Mouse (Mus musculus) hindbrain, embryonic 11.5 days (tissue): ENCODE measurements around the gene Defb47. TPM values are rescaled to one million over a fixed set of nuclear protein-coding genes. Genes with fewer than 3 reads are reported as not detected.

Experiments used
- polyA plus RNA-seq: library from polyadenylated mRNA; unstranded; fragments of >200 nt; fragmentation: Nextera tagmentation; extraction: Ambion mirVana; gene quantifications from 2 replicates; pipeline ENCODE4 v1.2.1, GENCODE M21; 2014

Gene Defb47
- polyA plus RNA-seq, 1 experiment from 2014 or later: not detected

Other genes with a start within 250 kb of the Defb47 start
- gene Ints6, start 236.9 kb upstream of the Defb47 start, polyA plus RNA-seq: 24.5 and 24.8 TPM in 2 replicates
- 12.5 and 17.0 TPM in 2 replicates for gene Wdfy2, start 160.4 kb upstream of the Defb47 start, polyA plus RNA-seq
- not detected in 2 replicates for gene Defb48, start 13.6 kb upstream of the Defb47 start, polyA plus RNA-seq
- gene Defb43, start 13.7 kb downstream of the Defb47 start, polyA plus RNA-seq: not detected in 2 replicates
- gene Defb42, start 48.9 kb downstream of the Defb47 start, polyA plus RNA-seq: 0.31 TPM in 1 of 2 replicates, not detected in the other
- gene Defb30, start 51.9 kb downstream of the Defb47 start, polyA plus RNA-seq: not detected in 2 replicates